Mouse (Mus musculus): ENCODE results near the gene Myo1h.

Gene Myo1h

DNA sequence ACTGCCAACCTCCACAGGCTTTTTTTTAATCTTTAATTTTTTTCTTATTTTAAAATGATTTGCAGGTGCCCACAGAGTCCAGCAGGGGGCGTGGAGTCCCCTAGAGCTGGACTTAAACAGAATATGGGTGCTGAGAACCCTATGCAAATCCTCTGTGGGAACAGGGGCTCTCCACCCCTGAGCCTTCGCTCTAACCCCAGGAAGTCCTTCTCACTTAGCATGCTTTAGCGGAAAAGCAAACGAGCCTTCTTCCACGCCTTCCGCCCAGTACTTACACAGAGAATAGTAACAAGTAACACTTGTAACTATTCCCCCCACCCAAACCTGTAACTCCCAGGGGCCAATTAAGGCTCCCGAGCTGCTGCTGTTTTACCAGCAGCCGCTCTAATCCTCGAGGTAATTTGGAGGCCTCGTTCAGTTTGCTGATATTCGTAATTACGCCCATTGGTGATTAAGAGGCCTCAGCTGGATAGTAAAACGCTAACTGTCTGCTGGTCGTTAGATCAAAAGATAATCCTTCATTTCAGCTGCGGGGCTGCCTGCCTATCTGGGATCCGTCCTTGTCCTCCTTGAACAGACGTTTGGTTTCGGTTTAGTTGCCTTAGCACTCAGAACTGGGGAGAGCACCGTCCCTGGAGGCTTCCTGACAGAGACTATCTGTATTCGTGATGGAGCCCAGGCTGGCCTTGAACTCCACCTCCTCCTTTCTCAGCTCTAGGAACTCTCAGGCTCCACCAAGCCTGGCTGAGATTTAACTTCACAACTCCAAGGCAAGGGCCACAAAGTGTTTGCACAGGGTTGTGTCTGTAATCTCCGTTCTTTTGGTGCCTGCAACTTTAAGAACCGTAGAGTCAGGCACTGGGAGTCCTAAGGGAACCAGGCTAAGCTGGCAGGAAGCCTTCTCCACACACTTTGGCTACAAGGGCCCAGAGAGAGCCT lies 8.0 kb downstream of the Myo1h start:
- DNase-seq (ENCODE audit: extremely low read depth, low read depth), result peak; percentile 56

DNA sequence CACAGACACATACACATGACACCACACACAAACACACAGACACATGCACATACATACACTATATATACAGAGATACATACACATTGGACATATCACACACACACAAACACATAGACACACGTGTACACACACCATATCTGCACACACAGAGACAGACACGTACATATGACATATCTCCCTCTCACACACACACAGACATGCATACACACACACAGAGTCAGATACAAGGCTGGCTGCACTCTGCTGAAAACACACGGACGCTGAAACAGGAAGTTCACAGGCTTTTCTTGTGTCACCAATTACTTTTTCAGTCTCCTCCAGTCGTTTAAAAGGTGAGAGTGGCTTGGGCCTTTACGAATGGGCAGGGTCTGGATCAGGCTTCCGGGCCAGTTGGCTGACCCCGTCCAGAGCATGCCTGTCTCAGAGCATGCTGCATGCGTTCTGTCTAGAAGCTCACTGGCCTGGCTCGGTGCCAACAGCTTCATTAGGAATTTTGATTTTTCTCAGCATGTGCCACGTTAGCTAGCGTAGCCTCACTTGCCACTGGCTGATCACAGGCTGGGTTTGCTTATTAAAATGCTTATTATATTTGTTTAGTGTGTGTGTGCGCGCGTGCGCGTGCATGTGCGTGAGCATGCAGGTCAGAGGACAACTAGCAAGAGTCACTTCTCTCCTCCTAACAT lies 9.4 kb downstream of the Myo1h start:
- no peak for DNase-seq (ENCODE audit: extremely low read depth, low read depth)

DNA sequence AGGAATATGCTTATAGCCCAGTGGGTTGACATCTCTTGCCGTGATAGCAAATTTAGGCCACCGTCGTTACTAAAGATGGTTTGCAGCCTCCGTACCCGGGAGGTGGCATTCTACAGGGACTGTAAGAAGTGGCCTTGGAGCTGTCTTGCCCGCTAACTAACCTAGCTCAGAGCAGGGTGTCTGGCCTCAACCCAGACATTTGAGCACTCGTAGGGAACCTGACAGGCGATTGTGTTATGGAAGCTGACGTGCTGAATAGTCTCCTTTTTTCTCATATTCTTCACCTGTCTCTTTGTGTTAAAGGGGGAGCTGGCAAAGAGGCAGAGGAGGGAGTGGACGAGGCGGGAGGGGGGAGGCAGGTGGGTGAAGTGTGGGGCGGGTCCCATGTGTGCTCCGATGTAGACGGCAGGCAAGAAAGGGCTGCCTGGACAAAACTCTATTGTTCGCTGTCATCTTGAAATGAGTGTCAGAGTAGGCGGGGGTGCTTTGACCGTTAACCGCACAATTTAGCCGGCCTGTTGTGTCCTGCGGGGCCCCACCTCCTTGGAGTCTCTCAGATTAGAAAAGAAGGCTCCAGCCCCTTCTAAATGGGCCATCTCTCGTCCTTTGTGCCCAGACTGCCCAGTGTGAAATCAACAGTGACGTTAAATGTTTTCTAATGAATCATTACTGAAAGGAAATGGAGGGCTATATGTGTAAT lies 10.3 kb downstream of the Myo1h start:
- no peak for DNase-seq (ENCODE audit: extremely low read depth, low read depth)

DNA sequence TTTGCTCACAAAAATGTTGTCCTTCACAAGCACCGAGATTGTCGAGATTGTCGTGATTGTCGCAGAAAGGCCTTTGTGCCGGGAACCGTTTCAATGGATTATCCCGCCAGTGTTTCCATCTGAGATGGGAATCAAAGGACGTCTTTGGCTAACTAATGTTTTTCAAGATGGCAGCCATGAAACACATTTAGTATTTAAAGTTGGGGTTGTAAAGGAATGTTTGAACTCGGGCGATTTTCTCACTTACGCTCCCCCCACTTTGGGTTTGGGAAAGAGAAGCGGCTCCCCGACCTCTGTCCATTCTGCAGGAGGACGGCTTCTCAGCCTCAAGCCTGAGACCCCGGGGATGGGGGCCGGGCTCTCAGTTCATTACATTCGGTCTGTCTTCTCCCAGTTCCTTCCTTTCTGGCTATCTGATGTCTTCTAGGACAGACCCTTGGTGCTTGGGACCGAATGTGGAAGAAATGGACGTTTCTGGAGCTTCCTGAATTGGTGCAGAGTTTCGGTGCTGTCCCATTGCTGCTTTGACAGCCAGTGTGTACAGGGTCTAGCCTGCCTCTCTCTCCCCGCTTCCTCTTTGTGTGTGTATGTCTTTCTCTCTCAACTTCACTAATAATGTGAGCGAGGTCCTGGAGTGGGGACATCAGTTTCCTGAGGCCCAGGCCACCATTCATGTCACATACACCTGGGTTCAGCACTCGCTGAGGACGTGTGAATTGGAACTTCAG lies 11.1 kb downstream of the Myo1h start:
- DNase-seq (ENCODE audit: extremely low read depth, low read depth), result no peak

DNA sequence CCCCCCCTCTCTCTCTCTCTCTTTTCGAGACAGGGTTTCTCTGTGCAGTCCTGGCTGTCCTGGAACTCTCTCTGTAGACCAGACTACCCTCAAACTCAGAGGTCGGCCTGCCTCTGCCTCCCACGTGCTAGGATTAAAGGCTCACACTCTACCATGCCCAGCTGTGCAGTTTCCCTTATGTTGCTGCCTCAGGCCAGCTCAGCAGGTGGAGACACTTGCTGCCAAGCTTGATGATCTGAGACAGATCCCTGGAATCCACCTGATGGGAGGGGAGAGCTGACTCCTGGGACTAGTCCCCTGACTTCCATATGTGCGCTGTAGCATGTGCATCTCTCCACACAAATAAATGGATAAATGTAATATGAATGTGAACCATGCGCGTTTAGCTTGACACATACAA lies 14.2 kb downstream of the Myo1h start:
- DNase-seq (ENCODE audit: extremely low read depth, low read depth), result no peak

DNA sequence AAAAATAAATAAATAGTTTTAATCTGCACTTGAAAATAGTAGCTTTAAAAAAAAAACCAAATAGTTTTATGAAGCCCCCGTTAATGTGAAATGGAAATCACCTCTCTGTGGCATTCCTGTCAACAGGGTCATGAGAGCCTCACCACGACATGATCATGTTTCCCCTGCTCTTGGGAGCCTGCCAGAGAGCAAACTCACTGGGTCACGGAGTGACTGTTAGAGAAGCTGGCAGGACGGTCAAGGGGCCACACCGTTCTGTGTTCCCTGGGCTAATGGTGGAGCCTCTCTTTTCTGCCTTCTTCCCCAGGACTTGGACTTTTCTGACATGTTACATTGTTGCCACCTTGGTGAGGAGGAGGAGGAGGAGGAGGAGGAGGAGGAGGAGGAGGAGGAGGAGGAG lies 17.5 kb downstream of the Myo1h start:
- no peak for DNase-seq (ENCODE audit: extremely low read depth, low read depth)

DNA sequence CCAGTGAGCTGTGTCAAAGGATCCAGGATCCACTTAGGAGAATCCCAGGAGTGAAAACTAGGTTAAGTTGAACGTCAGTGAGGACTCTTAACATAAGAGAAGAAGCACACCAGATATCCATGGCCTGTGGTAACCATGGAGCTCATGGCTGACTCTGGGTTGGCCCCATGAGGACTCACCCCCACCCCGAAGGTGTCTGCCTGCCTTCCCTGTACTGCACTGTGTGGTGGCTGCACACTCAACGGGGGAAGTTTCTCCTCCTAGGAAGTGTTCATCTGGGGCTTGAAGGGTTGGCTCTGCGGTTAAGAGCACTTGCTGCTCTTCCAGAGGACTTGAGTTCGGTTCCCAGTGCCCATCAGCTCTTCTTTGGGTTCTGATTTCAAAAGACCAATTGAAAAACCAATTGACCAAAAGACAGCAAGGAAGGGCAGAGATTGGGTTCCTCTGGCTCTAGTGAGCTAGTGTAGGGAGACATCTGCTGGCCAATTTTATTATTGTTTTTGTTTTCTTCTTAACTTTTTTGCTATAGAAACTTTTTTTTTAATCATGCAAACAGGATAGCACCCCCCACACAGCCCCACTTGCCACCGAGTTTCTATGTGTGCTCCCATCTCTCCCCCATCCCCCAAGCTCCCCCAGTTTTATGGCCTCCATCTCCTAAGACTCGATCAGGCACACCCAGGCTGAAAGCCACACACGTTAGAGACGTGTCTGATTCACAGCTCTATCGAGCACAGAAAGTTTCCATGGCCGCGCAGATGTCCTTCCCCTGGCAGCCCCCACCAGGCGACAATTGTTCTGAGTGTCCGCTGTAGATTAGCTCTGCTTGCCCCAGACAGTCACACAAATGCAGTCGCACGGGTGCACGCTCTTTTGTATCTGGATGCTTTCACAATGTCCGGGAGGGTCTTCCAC lies 20.1 kb downstream of the Myo1h start:
- peak; percentile 38 for DNase-seq (ENCODE audit: extremely low read depth, low read depth)

DNA sequence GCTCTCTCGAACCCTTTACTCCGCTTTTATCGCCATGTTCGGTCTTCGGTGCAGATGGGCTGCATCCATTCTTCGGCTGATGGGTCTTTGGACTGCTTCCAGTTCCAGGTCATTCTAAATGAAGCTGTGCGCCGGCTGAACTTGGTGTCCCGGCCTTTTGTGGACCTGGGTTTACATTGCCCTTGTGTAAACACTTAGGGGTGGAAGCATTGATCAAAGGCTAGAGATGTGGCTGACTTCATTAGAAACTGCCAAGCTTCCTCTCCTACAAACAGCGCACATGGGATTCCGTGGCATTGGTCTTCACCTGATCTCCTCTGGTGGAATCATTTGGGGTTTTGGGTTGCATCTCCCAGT lies 20.7 kb downstream of the Myo1h start:
- no peak for DNase-seq (ENCODE audit: extremely low read depth, low read depth)

DNA sequence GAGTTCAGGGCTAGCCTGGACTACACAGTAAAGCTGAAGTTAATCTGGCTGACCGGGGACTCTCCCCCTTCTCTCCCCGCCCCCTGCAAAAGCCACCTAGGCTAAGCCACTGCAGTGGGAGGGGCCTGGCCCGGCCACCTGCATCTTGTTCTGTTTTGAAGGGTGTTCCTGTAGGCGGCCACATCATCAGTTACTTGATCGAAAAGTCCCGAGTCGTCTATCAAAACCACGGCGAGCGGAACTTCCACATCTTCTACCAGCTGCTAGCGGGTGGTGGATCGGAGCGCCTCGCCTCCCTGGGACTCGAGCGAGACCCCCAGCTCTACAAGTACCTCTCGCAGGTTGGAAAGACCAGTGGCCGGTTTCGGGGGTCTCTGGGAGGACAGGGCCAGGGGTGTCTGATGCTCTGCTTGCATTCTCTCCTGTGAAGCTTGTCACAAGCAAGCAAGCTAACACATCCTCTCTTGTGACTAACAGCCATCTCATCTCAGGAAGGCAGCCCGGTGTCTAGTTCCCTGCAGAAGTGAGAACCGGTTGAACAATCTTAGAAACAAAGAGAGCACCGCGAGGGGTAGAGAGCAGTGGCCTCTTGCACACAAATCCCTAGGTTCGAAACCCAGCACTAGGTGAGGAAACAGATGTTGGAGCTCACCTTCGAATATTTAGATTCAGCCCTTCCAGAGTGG lies 34.3 kb downstream of the Myo1h start:
- no peak for DNase-seq (ENCODE audit: extremely low read depth, low read depth)

DNA sequence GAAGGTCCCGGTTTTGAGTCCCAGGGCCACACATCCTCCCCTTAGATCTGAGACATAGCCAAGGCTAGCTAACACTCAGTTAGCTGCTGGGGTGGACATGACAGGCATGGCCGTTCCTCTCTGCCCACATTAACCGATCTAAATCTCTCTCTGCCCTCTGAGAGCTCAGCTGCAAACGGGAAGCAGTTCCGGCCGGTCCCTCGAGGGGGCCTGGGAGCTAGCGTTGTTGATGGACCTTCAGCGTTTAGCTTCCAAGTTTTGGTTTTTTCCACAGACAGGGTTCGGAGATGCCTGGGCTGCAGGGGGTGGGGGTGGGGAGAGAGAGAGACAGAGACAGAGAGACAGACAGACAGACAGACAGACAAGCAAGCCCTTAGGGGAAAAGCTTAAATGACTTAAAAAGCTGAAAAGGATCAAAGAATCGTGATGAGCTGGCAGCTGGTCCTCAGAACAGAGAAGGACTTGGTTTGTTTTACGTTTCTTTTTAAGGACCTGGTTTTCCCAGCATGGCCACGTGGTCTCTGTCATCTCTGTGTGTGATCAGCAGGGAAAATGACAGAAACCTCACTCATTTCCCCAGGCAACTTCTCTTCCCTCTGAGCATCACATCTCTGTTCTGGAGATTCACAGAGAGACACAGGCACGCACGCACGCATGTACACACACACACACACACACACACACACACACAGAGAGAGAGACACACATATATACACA lies 35.0 kb downstream of the Myo1h start:
- DNase-seq (ENCODE audit: extremely low read depth, low read depth), result peak; percentile 32

DNA sequence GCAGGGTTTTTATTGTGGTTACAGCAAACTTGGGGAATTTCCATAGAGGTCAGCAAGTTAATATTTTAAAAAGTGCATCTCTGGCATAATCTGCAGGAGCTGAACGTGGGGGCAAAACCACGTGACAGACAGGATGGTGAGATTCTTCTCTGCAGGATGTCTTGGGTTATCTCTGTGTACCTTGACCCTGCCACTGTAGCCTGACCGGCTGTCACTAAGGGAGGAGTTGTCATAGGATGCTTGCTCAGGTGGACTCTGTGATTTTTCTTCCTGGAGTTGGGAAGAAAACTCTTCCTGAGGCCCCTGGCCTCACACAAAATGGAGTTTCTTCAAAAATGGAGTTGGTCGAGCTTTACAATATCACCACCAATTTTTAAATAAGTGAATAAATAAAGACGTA lies 54.0 kb downstream of the Myo1h start:
- DNase-seq (ENCODE audit: extremely low read depth, low read depth), result no peak

DNA sequence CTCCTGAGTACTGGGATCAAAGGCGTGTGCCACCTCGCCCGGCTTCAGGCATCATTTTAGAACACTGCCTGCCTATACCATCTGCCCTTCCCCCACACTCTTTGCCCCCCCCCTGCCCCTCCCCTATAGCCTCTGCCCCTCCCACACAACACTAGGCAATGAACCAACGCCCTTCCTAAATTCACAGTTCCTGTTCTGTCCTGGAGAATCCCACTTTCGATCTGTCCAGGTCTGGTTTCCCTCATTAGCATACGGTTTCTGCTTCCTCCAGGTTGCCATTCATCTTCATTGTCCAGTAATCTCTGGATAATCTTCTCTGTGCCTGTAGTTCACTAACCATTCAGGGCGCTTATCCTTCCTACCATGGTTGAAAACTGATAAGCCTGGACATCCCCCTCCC lies 54.6 kb downstream of the Myo1h start:
- DNase-seq (ENCODE audit: extremely low read depth, low read depth), result no peak

DNA sequence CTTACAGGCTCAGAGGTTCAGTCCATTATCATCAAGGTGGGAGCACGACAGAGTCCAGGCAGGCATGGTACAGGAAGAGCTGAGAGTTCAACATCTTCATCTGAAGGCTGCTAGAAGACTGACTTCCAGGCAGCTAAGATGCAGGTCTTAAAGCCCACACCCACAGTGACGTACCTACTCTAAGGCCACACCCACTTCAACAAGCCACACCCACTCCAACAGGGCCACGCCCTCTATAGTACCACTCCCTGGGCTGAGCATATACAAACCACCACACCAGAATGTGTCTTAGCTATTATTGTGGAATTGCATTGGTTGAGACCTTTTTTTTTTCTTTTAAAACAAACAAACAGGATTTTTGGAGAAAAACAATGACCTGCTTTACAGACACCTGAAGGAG lies 56.6 kb downstream of the Myo1h start:
- peak; percentile 26 for DNase-seq (ENCODE audit: extremely low read depth, low read depth)

DNA sequence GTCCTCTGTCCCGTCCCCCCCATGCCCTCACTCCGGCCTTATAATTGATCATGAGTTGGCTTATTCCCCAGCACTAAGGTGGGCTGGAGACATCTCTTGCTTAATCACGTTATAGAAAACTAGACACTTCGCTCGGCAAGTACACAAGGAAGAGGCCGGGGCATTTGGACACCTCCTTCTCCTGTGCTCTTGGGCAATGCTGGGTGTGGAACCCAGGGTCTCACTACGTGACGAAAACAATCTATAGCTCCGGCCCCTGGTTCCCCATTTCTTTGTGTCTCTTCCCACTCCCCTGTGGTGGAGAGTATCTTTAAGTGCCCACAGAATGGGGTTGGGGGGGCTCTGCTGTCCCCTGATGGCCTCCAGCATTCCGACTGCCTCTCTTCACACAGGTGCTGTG lies 58.0 kb downstream of the Myo1h start:
- DNase-seq (ENCODE audit: extremely low read depth, low read depth), result no peak

DNA sequence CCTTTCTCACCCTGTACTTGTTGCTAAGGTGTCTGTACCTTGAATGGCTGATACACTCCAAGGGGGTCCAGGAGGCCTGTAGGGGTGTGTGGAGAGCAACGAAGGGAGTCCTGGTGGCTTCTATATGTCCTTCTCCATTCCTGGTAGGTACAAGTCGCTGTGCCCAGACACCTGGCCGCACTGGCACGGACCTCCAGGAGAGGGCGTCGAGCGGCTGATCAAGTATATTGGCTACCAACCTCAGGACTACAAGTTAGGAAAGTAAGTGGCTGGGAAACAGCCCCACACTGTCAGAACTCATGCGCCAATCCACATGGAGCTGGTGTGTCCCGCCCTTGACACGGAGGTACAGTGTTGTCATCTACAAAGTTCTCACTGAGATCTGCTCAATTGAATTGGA lies 62.5 kb downstream of the Myo1h start:
- DNase-seq (ENCODE audit: extremely low read depth, low read depth), result no peak

DNA sequence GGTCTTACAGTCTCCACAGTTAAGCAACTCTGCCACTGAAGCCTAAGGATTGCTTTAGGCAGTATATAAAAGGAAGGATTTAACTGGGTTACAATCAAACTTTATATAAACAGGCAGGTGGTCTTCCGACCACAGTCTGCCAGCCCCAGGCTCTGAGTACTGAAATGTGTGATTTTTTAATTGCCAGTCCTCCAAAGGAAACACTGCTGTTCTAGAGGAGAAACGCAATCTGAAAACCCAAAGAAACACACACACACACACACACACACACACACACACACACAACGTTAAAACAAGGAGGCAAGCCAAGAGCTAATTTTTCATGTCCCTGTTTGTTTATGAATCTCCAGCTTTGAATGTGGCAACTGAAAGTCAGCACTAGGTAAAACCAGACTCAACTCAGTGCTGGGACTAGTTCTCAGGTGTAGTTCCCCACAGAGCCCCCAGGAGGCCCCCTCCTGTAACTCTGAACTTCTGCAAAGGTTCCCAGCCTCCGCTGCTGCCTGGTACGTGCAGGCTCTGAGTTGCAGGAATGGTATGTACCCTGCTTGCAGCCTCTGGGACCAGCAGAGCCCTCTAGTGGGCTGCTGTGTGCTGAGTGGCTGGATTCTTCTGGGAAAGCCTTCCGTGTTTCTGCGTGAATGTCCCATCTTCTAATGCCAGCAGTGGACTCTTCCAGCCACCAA lies 67.4 kb downstream of the Myo1h start:
- DNase-seq (ENCODE audit: extremely low read depth, low read depth), result peak; percentile 44

DNA sequence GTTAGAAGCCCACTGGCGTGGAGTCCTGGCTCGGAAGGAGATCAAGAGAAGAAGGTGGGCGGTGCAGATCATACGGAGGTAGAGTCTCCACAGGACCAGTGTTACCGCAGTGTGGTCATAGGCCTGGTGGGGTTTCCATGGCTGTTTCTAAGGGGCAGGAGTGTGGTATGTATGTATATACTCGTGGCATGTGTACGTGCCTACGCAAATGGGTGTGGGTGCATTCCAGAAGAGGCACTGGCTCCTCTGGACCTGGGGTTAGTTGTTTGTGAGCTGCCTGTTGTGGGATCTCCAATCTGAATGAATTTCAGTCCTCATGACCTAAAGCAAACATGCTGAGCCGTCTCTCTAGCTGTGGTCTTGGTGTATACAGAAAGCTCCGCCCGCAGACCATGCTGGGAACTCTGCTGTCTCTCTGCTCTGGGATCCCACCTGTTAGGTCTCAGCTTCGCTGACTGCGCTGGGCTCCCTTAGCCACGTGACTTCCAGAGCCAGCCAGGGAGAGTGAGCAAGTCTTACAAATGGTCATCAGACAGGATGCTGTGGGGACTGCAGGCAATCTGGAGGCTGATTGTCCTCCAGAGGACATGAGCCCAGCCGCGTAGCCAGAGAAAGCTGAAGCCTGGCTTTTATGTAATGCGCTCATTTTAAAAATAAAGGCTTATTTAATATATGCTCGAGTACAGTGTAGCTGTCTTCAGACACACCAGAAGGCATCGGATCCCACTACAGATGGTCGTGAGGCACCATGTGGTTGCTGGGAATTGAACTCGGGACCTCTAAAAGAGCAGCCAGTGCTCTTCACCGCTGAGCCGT lies 68.2 kb downstream of the Myo1h start:
- no peak for DNase-seq (ENCODE audit: extremely low read depth, low read depth)

DNA sequence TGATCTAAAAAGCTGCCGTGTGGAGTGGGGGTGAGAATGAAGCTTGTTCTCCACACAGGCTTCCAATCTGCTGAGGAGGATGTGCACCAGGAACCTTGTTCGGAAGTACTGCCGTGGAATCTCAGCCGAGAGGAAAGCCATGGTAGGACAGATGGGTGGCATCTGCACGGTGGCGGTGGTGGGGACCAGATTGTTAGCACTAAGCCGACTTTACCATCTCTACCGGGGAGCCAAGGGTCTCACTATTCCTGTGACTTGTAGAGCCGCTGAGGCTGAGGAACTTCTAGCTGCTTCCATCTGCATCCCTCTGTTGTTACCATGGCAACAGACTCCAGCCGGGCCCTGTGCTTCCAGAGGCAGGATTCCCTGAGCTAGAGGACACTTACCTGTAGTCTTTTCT lies 69.9 kb downstream of the Myo1h start:
- DNase-seq (ENCODE audit: extremely low read depth, low read depth), result no peak
